Mouse (Mus musculus) liver, postnatal 0 days (tissue): ENCODE data around the gene Smndc1. TPM values are rescaled to one million over a fixed set of nuclear protein-coding genes. Genes with fewer than 3 reads are reported as not detected.

ENCODE experiments used
- ATAC-seq: fragments of 200-750 bp; cut with Nextera tagmentation; 2 replicates; pipeline ENCODE4 v1.8.0; 2017; ENCODE audit warnings: mild to moderate bottlenecking, moderate library complexity
- DNase-seq: peaks from one replicate; pipeline ENCODE4 v3.0.0-alpha.2; 2016
- H3K27ac ChIP-seq: fragments of 300-500 bp; sonication (generic); 2 replicates; pipeline ENCODE4 v1.5.1; 2014; ENCODE audit warnings: antibody characterized with exemption, moderate library complexity, mild to moderate bottlenecking, low read depth
- H3K27me3 ChIP-seq: fragments of 300-500 bp; sonication (generic); 2 replicates; pipeline ENCODE4 v1.6.1; 2014; ENCODE audit warnings: low read length, control low read depth, mixed read lengths; ENCODE audit not compliant: insufficient read depth
- H3K36me3 ChIP-seq: fragments of 300-500 bp; sonication (generic); replicated peaks from 2 replicates; pipeline ENCODE4 v1.6.1; 2014; ENCODE audit warnings: mild to moderate bottlenecking, control low read depth, low read length, moderate library complexity, mixed read lengths; ENCODE audit not compliant: insufficient read depth
- H3K4me1 ChIP-seq: fragments of 300-500 bp; sonication (generic); 2 replicates; pipeline ENCODE4 v1.6.1; 2014; ENCODE audit warnings: antibody characterized with exemption, mild to moderate bottlenecking, control low read depth; ENCODE audit not compliant: insufficient read depth
- H3K4me2 ChIP-seq: fragments of 300-500 bp; sonication (generic); 2 replicates; pipeline ENCODE4 v1.6.1; 2014; ENCODE audit warnings: low read depth, mild to moderate bottlenecking, low read length, moderate library complexity, mixed read lengths
- H3K4me3 ChIP-seq: fragments of 300-500 bp; sonication (generic); 2 replicates; pipeline ENCODE4 v1.5.1; 2014; ENCODE audit warnings: low read depth, low read length
- H3K9ac ChIP-seq: fragments of 300-500 bp; sonication (generic); replicated peaks from 2 replicates; pipeline ENCODE4 v1.6.1; 2014; ENCODE audit warnings: mild to moderate bottlenecking, moderate library complexity
- H3K9me3 ChIP-seq: fragments of 300-500 bp; sonication (generic); 2 replicates; pipeline ENCODE4 v1.6.1; 2016; ENCODE audit warnings: mild to moderate bottlenecking, control low read depth, low read length, mixed read lengths
- CTCF ChIP-seq: sonication (generic); IDR thresholded peaks from 2 replicates; pipeline ENCODE4 v1.5.1; 2016; ENCODE audit warnings: antibody characterized with exemption, low read depth
- EP300 ChIP-seq: IDR thresholded peaks from 2 replicates; pipeline ENCODE4 v1.6.1; 2016; ENCODE audit warnings: antibody characterized with exemption, low read depth, mild to moderate bottlenecking
- WGBS: fragments of 180-500 bp; shearing (Covaris S2); extraction: QIAGEN DNeasy Blood & Tissue Kit; methylation state at CpG from one replicate; pipeline ENCODE4 v1.1.7; 2014; ENCODE audit not compliant: insufficient replicate concordance; 5-methylcytosine and 5-hydroxymethylcytosine counted together
- polyA plus RNA-seq: library from polyadenylated mRNA; unstranded; fragments of >200 nt; fragmentation: Nextera tagmentation; extraction: Ambion mirVana; gene quantifications from 2 replicates; pipeline ENCODE4 v1.2.1, GENCODE M21; 2015

The Smndc1 gene
- polyA plus RNA-seq, 1 experiment from 2014 or later: 18.9 TPM

DNA sequence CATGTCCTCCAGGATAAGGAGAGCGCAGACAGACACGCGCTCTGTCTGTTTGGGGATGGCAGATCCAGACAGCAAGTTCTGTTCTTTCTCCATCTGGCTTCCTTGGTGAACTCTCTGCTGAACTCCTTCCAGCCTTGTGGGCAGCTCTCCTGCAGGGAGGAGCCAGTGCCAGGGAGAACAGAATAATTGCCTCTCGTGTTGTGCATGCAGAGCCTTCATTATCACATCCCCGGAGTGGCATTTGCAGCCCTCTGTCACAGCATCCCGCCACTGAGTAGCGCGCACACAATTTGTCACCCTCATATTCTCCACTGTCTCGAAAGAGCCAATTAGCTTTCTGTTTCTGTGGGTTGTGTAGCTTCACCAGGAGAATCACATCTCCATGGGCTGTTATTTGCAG lies 40.0 kb upstream of the Smndc1 start:
- DNase-seq (no peak), ATAC-seq (no peak)
- Histone ChIP-seq H3K4me1 (peaks cover 11% of the 10 kb centered on the region), H3K9ac (no peak overlapping the region), H3K27me3 (no peaks in the 10 kb centered on the region), H3K27ac (no peak overlapping the region), H3K36me3 (no peaks in the 10 kb centered on the region), H3K9me3 (no peaks in the 10 kb centered on the region), H3K4me2 (no peak overlapping the region), H3K4me3 (no peak overlapping the region)
- no peak for TF ChIP-seq EP300
- no peak for TF ChIP-seq CTCF
- WGBS: 77% methylated on average over 9 of the region's 9 CpGs

DNA sequence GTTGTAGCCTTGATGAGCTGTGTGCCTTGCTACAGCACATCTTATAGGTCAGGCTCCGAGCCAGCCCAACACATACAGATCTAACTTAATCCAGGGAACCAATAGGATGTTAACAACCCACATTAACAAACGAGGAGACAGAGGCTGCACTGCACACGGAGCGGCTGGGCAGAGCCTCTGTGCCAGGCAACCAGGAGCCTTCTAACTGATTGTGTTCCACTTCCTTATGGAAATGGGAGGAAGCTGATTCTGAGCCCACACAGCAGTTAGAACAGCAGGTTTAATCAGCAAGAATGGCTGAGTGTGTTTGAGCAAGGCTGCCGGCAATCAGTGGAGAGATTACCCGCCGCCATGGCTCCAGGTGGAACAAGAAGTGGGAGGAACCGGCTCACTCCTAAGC lies 37.4 kb upstream of the Smndc1 start:
- no peaks in the 10 kb centered on the region for H3K27me3 ChIP-seq
- no peak for TF ChIP-seq EP300
- TF ChIP-seq CTCF: no peak
- no peak for ATAC-seq
- no peak overlapping the region for H3K27ac ChIP-seq
- no peak overlapping the region for H3K4me2 ChIP-seq
- peaks cover 15% of the 10 kb centered on the region for H3K4me1 ChIP-seq
- H3K36me3 ChIP-seq: no peaks in the 10 kb centered on the region
- no peak for DNase-seq
- H3K9me3 ChIP-seq: no peaks in the 10 kb centered on the region
- no peak overlapping the region for H3K4me3 ChIP-seq
- WGBS: 44% methylated on average over 8 of the region's 8 CpGs
- no peak overlapping the region for H3K9ac ChIP-seq

DNA sequence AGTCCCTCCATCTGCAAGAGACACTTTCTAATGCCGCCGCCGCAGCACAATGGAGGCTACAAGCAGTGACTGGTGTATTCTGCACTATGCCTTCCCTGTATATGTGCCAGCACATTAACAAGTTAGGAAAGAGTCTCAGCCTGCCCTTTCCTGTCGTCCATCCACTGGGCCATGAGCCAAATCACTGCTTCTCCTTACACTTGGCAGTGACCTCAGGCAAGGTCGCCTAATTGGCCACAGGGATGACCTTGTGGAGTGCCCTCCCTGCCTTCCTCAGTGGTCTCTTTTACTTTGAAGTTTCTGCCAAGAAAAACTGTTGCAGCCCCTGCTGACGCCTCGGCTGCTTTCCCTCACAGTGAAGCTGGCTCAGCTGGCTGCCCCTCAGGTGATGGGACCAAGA lies 37.0 kb upstream of the Smndc1 start:
- ATAC-seq (no peak), DNase-seq (no peak)
- Histone ChIP-seq H3K4me1 (peaks cover 18% of the 10 kb centered on the region), H3K9ac (no peak overlapping the region), H3K9me3 (no peaks in the 10 kb centered on the region), H3K27me3 (0 out of 2 replicates have a peak, but pooled peaks cover 2% of the 10 kb centered on the region), H3K4me2 (no peak overlapping the region), H3K4me3 (no peak overlapping the region), H3K27ac (no peak overlapping the region), H3K36me3 (no peaks in the 10 kb centered on the region)
- no peak for TF ChIP-seq CTCF
- 60% methylated on average over 7 of the region's 7 CpGs for WGBS

DNA sequence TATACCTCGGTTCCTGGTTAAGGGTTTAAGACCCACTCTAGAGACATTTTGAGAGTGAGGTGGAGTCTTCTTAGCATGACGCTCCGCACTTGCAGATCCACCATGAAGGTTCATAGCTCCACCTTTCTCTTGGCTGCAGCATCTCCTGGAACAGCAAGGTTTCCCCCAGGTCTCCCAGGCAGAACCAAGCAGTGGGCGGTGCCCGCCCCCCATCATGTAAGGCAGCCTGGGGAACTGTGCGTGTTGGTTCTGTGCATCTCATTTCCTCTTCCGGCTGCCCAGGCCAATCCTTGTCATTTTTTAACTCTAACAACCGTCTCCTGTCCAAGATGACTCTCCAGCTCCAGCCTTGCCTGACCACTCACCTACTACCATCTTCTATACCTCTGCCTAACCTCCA lies 35.4 kb upstream of the Smndc1 start:
- H3K4me3 ChIP-seq: no peak overlapping the region
- ATAC-seq (no peak), DNase-seq (no peak)
- no peaks in the 10 kb centered on the region for H3K9me3 ChIP-seq
- no peaks in the 10 kb centered on the region for H3K36me3 ChIP-seq
- H3K27ac ChIP-seq: no peak overlapping the region
- TF ChIP-seq EP300 (no peak), CTCF (no peak)
- WGBS: 56% methylated on average over 8 of the region's 8 CpGs
- H3K27me3 ChIP-seq: 0 out of 2 replicates have a peak, but pooled peaks cover 3% of the 10 kb centered on the region
- H3K4me2 ChIP-seq: no peak overlapping the region
- H3K9ac ChIP-seq: no peak overlapping the region
- H3K4me1 ChIP-seq: peaks cover 27% of the 10 kb centered on the region

DNA sequence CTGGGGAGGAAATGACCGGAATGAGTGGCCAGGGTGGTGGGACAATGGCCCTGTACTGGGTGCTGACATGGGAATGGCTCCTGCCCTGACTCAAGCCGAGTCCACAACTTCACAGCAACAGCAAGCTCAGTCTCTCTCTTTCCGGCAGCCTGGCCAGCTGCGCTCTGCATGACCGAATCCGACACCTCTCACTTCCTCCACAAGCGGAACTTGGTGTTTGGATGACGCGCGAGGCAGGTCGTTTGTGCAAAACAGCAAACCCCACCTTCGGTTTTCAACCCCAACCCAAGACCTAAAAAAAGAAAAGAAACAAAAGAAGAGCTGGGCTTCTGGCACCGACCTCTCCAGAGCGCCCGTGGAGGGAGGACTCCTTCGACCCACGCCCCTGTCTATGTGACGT lies 34.3 kb upstream of the Smndc1 start:
- peak; percentile 72 for DNase-seq
- WGBS: 28% methylated on average over 18 of the region's 18 CpGs
- no peak overlapping the region for H3K4me3 ChIP-seq
- H3K9me3 ChIP-seq: no peaks in the 10 kb centered on the region
- no peak for TF ChIP-seq CTCF
- peak; percentile 36; the same call in 1 of the 2 replicates for TF ChIP-seq EP300
- peaks cover 29% of the 10 kb centered on the region for H3K4me1 ChIP-seq
- ATAC-seq: peak; percentile 45
- H3K9ac ChIP-seq: no peak overlapping the region
- H3K27ac ChIP-seq: peak overlapping the region; percentile 79
- H3K27me3 ChIP-seq: 0 out of 2 replicates have a peak, but pooled peaks cover 3% of the 10 kb centered on the region
- no peaks in the 10 kb centered on the region for H3K36me3 ChIP-seq
- H3K4me2 ChIP-seq: peak overlapping the region; percentile 42

DNA sequence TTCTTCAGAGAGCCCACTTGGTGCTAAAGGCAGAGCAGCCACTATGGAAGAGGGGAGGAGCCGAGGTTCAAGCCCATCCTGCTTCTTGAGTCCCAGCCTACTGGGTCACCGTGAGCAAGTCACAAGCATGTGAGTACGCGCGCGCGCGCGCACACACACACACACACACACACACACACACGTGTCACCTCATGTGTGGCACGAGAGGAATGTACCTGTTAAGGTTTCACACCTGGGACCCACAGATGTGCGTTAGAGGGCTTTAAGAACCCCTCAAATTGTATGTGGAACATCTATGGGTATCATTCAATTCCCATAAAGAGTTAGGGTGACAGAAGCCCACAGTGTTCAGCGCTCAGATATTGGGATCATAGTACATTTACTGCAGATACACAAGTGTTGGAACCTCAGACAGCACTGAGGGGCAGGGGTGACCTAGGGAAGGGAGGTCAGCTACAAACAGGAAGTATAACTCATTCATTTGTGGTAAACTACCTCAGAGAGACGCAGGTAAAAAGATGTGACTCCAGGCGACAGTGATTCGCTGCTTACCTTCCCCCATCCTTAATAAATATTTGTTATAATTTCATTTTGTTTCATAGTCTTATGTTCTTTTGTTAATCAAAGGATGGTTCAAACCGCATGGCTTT lies 33.6 kb upstream of the Smndc1 start:
- Histone ChIP-seq H3K9me3 (no peaks in the 10 kb centered on the region), H3K27ac (peak overlapping the region; percentile 79), H3K27me3 (0 out of 2 replicates have a peak, but pooled peaks cover 3% of the 10 kb centered on the region), H3K4me2 (peak overlapping the region; percentile 42), H3K4me3 (no peak overlapping the region), H3K4me1 (peaks cover 29% of the 10 kb centered on the region), H3K9ac (no peak overlapping the region), H3K36me3 (no peaks in the 10 kb centered on the region)
- DNase-seq: no peak
- TF ChIP-seq EP300: no peak
- TF ChIP-seq CTCF: no peak
- 31% methylated on average over 17 of the region's 17 CpGs for WGBS
- 0 out of 2 replicates have a peak, but pooled peaks have one; percentile 14 for ATAC-seq
